Mouse (Mus musculus): ENCODE data around the gene Pcsk1. TPM values are rescaled to one million over a fixed set of nuclear protein-coding genes. Genes with fewer than 3 reads are reported as not detected.

Pcsk1 gene
- polyA plus RNA-seq (2012; rRNA removed) = 0.14 and 0.44 TPM in 2 replicates

GRCm38 (mm10) chr13:75089721-75090410 lies at the start of gene Pcsk1:
Gene Pcsk1 (plus strand): TSS chr13:75089826.
- TF ChIP-seq CTCF (IDR thresholded peaks at IDR 0.05; ENCODE audit: insufficient read depth, low read length) (no peak), POLR2A (IDR thresholded peaks at IDR 0.05; ENCODE audit: borderline replicate concordance, extremely low read depth, low read depth, low read length) (no peak)
- Histone ChIP-seq H3K4me1 (ENCODE audit: control insufficient read depth, insufficient read depth, low read length) (no peaks in the 10 kb centered on the region), H3K4me3 (replicated peaks; ENCODE audit: extremely low read depth, low read depth, low read length) (no peak within 1 kb of the TSS)
- no peak for DNase-seq
- 2% methylated on average over 28 of the region's 28 CpGs for WGBS

- H3K4me1 ChIP-seq (ENCODE audit: control insufficient read depth, insufficient read depth, low read length) = no peaks in the 10 kb centered on the region
- TF ChIP-seq CTCF (IDR thresholded peaks at IDR 0.05; ENCODE audit: insufficient read depth, low read length) = no peak
- TF ChIP-seq POLR2A (IDR thresholded peaks at IDR 0.05; ENCODE audit: borderline replicate concordance, extremely low read depth, low read depth, low read length) = no peak
- DNase-seq = no peak
- H3K4me3 ChIP-seq (replicated peaks; ENCODE audit: extremely low read depth, low read depth, low read length) = no peak overlapping the region
These were observed 30.8 kb upstream of the Pcsk1 start for GRCm38 (mm10) chr13:75058818-75059217.

- TF ChIP-seq POLR2A (IDR thresholded peaks at IDR 0.05; ENCODE audit: borderline replicate concordance, extremely low read depth, low read depth, low read length) = no peak
- no peak for TF ChIP-seq CTCF (IDR thresholded peaks at IDR 0.05; ENCODE audit: insufficient read depth, low read length)
- WGBS = 68% methylated on average over 3 of the region's 3 CpGs
These were observed 25.7 kb upstream of the Pcsk1 start for GRCm38 (mm10) chr13:75063947-75064346.

DNA sequence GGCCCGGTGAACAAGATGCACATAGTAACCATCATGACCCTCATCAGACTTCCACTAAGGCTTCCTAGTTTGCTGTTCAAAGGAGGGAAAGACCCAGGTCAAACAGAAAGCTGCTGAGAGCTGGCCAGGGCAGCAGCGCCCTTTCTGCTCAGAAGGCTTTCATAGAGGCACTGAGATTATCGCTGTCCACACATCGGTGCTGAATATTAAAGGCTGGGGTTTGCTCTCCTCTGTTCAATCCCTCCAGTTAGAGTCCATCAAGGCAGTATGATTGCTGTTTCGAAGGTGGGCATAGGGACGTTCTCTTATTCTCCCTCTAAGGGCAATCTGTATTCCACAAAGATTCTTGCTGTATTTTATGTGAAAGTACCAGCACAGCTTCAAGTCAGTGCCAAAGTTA lies 1.0 kb upstream of the Pcsk1 start:
- TF ChIP-seq POLR2A (IDR thresholded peaks at IDR 0.05; ENCODE audit: borderline replicate concordance, extremely low read depth, low read depth, low read length) = no peak
- no peak for TF ChIP-seq CTCF (IDR thresholded peaks at IDR 0.05; ENCODE audit: insufficient read depth, low read length)
- 22% methylated on average over 6 of the region's 6 CpGs for WGBS
- Histone ChIP-seq H3K4me1 (ENCODE audit: control insufficient read depth, insufficient read depth, low read length) (no peaks in the 10 kb centered on the region), H3K4me3 (replicated peaks; ENCODE audit: extremely low read depth, low read depth, low read length) (no peak overlapping the region)
- no peak for DNase-seq

More at GRCm38 (mm10) chr13:75063947-75064346, 25.7 kb upstream of the Pcsk1 start:
- no peak for DNase-seq
- H3K4me3 ChIP-seq (replicated peaks; ENCODE audit: extremely low read depth, low read depth, low read length) = no peak overlapping the region
- no peaks in the 10 kb centered on the region for H3K4me1 ChIP-seq (ENCODE audit: control insufficient read depth, insufficient read depth, low read length)

GRCm38 (mm10) chr13:75090411-75090779 lies 769 bp downstream of the Pcsk1 start:
- no peak for DNase-seq

DNA sequence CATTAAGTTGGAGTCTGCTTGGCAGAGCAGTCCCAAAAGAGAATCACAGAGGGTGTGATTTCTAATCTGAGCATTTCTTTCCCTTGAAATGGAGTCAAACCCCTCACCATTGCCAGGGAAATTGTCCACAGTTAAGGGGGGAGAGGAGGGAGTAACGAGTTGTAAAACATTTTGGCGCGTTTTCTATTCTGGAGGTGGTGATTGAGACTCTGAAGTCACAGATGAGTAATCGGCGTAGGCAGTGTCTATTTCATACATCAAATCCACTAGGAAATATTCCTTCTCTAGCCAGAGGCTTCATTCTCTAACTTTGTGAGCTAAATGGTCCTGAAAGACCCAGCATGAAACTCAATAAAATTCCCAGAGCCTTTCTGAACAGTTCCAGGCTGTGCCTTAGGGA lies 1.4 kb downstream of the Pcsk1 start:
- DNase-seq = no peak
- WGBS = 74% methylated on average over 5 of the region's 5 CpGs
- H3K4me3 ChIP-seq (replicated peaks; ENCODE audit: extremely low read depth, low read depth, low read length) = no peak overlapping the region
- TF ChIP-seq CTCF (IDR thresholded peaks at IDR 0.05; ENCODE audit: insufficient read depth, low read length) = no peak
- TF ChIP-seq POLR2A (IDR thresholded peaks at IDR 0.05; ENCODE audit: borderline replicate concordance, extremely low read depth, low read depth, low read length) = no peak
- no peaks in the 10 kb centered on the region for H3K4me1 ChIP-seq (ENCODE audit: control insufficient read depth, insufficient read depth, low read length)

More at GRCm38 (mm10) chr13:75090411-75090779, 769 bp downstream of the Pcsk1 start:
- TF ChIP-seq CTCF (IDR thresholded peaks at IDR 0.05; ENCODE audit: insufficient read depth, low read length) (no peak), POLR2A (IDR thresholded peaks at IDR 0.05; ENCODE audit: borderline replicate concordance, extremely low read depth, low read depth, low read length) (no peak)
- 2% methylated on average over 12 of the region's 12 CpGs for WGBS
- Histone ChIP-seq H3K4me3 (replicated peaks; ENCODE audit: extremely low read depth, low read depth, low read length) (no peak overlapping the region), H3K4me1 (ENCODE audit: control insufficient read depth, insufficient read depth, low read length) (no peaks in the 10 kb centered on the region)

- Histone ChIP-seq H3K4me3 (replicated peaks; ENCODE audit: extremely low read depth, low read depth, low read length) (no peak overlapping the region), H3K4me1 (ENCODE audit: control insufficient read depth, insufficient read depth, low read length) (no peaks in the 10 kb centered on the region)
- no peak for DNase-seq
- TF ChIP-seq CTCF (IDR thresholded peaks at IDR 0.05; ENCODE audit: insufficient read depth, low read length) (no peak), POLR2A (IDR thresholded peaks at IDR 0.05; ENCODE audit: borderline replicate concordance, extremely low read depth, low read depth, low read length) (no peak)
These were observed 5.9 kb downstream of the Pcsk1 start for GRCm38 (mm10) chr13:75095487-75095886.

GRCm38 (mm10) chr13:75113114-75113513 lies 23.5 kb downstream of the Pcsk1 start:
- DNase-seq = no peak
- 25% methylated on average over 2 of the region's 2 CpGs for WGBS

GRCm38 (mm10) chr13:75114007-75114424 lies 24.4 kb downstream of the Pcsk1 start:
- 82% methylated on average over 2 of the region's 2 CpGs for WGBS
- TF ChIP-seq CTCF (IDR thresholded peaks at IDR 0.05; ENCODE audit: insufficient read depth, low read length) (no peak), POLR2A (IDR thresholded peaks at IDR 0.05; ENCODE audit: borderline replicate concordance, extremely low read depth, low read depth, low read length) (no peak)
- Histone ChIP-seq H3K4me1 (ENCODE audit: control insufficient read depth, insufficient read depth, low read length) (no peaks in the 10 kb centered on the region), H3K4me3 (replicated peaks; ENCODE audit: extremely low read depth, low read depth, low read length) (no peak overlapping the region)
- no peak for DNase-seq

More at GRCm38 (mm10) chr13:75113114-75113513, 23.5 kb downstream of the Pcsk1 start:
- no peaks in the 10 kb centered on the region for H3K4me1 ChIP-seq (ENCODE audit: control insufficient read depth, insufficient read depth, low read length)
- H3K4me3 ChIP-seq (replicated peaks; ENCODE audit: extremely low read depth, low read depth, low read length) = no peak overlapping the region
- TF ChIP-seq CTCF (IDR thresholded peaks at IDR 0.05; ENCODE audit: insufficient read depth, low read length) = no peak
- no peak for TF ChIP-seq POLR2A (IDR thresholded peaks at IDR 0.05; ENCODE audit: borderline replicate concordance, extremely low read depth, low read depth, low read length)

GRCm38 (mm10) chr13:75114838-75115237 lies 25.2 kb downstream of the Pcsk1 start:
- TF ChIP-seq CTCF (IDR thresholded peaks at IDR 0.05; ENCODE audit: insufficient read depth, low read length) (no peak), POLR2A (IDR thresholded peaks at IDR 0.05; ENCODE audit: borderline replicate concordance, extremely low read depth, low read depth, low read length) (no peak)
- H3K4me1 ChIP-seq (ENCODE audit: control insufficient read depth, insufficient read depth, low read length) = no peaks in the 10 kb centered on the region
- DNase-seq = no peak
- H3K4me3 ChIP-seq (replicated peaks; ENCODE audit: extremely low read depth, low read depth, low read length) = no peak overlapping the region
- WGBS = 82% methylated on average over 1 of the region's 1 CpGs

All from lung, adult 2 months (tissue).